Mouse (Mus musculus) midbrain, embryonic 16.5 days (tissue): ENCODE results near the gene Daam1. TPM values are rescaled to one million over a fixed set of nuclear protein-coding genes. Genes with fewer than 3 reads are reported as not detected.

Source experiments
- ATAC-seq: fragments of 200-750 bp; cut with Nextera tagmentation; 2 replicates; pipeline ENCODE4 v1.8.0; 2017; ENCODE audit warnings: moderate TSS enrichment
- H3K27ac ChIP-seq: fragments of 300-500 bp; sonication (generic); 2 replicates; pipeline ENCODE4 v1.5.1; 2014; ENCODE audit warnings: mild to moderate bottlenecking, low read length, mixed read lengths
- H3K27me3 ChIP-seq: fragments of 300-500 bp; sonication (generic); 2 replicates; pipeline ENCODE4 v1.6.1; 2014; ENCODE audit warnings: low read depth, low read length, mixed read lengths; ENCODE audit not compliant: control insufficient read depth, insufficient read depth
- H3K36me3 ChIP-seq: fragments of 300-500 bp; sonication (generic); 2 replicates; pipeline ENCODE4 v1.6.1; 2014; ENCODE audit warnings: mild to moderate bottlenecking, low read length, moderate library complexity, mixed read lengths; ENCODE audit not compliant: control insufficient read depth, insufficient read depth
- H3K4me1 ChIP-seq: fragments of 300-500 bp; sonication (generic); 2 replicates; pipeline ENCODE4 v1.6.1; 2014; ENCODE audit warnings: mild to moderate bottlenecking, low read length, mixed read lengths; ENCODE audit not compliant: control insufficient read depth, insufficient read depth
- H3K4me2 ChIP-seq: fragments of 300-500 bp; sonication (generic); 2 replicates; pipeline ENCODE4 v1.6.1; 2014; ENCODE audit warnings: mild to moderate bottlenecking, low read length, mixed read lengths
- H3K4me3 ChIP-seq: fragments of 300-500 bp; sonication (generic); 2 replicates; pipeline ENCODE4 v1.5.1; 2014; ENCODE audit warnings: low read depth, mild to moderate bottlenecking, low read length, moderate library complexity, mixed read lengths
- H3K9ac ChIP-seq: fragments of 300-500 bp; sonication (generic); 2 replicates; pipeline ENCODE4 v1.6.1; 2014; ENCODE audit warnings: low read depth, low read length, mixed read lengths
- H3K9me3 ChIP-seq: fragments of 300-500 bp; sonication (generic); replicated peaks from 2 replicates; pipeline ENCODE4 v1.6.1; 2014; ENCODE audit warnings: mild to moderate bottlenecking, low read length, mixed read lengths; ENCODE audit not compliant: control insufficient read depth, poor library complexity, severe bottlenecking
- WGBS: fragments of 180-500 bp; shearing (Covaris S2); extraction: QIAGEN DNeasy Blood & Tissue Kit; methylation state at CpG from one replicate; pipeline ENCODE4 v1.1.7; 2014; 5-methylcytosine and 5-hydroxymethylcytosine counted together
- polyA plus RNA-seq: library from polyadenylated mRNA; unstranded; fragments of >200 nt; fragmentation: Nextera tagmentation; extraction: Ambion mirVana; gene quantifications from 2 replicates; pipeline ENCODE4 v1.2.1, GENCODE M21; 2015

Gene Daam1
- polyA plus RNA-seq, 1 experiment from 2014 or later = 33.0 TPM

DNA sequence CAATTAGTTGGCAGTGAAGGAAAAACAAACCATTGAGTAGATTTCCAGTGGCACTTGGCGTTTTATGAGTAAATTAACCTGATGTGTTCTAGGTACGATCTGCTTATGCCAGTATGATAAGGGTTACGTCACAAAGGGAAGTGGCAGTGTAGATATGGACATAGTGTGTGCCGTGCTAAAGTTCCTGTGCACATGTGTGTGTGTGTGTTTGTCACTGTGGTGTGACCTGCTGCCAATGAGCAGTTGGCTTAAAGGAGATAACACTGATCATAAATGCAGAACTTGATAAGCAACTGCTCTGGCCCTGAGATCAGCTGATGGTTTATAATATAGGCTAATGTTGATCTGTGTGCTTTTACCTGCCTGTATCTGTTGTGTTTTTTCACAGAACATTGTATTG is 73.4 kb downstream of the Daam1 start:
- WGBS = 83% methylated on average over 4 of the region's 4 CpGs
- ATAC-seq = no peak
- no peak overlapping the region for H3K4me2 ChIP-seq
- H3K27ac ChIP-seq = no peak overlapping the region
- H3K9ac ChIP-seq = no peak overlapping the region
- no peak overlapping the region for H3K4me3 ChIP-seq
- no peaks in the 10 kb centered on the region for H3K9me3 ChIP-seq
- peaks cover 19% of the 10 kb centered on the region for H3K4me1 ChIP-seq
- H3K27me3 ChIP-seq = no peaks in the 10 kb centered on the region
- peaks cover 2% of the 10 kb centered on the region for H3K36me3 ChIP-seq

DNA sequence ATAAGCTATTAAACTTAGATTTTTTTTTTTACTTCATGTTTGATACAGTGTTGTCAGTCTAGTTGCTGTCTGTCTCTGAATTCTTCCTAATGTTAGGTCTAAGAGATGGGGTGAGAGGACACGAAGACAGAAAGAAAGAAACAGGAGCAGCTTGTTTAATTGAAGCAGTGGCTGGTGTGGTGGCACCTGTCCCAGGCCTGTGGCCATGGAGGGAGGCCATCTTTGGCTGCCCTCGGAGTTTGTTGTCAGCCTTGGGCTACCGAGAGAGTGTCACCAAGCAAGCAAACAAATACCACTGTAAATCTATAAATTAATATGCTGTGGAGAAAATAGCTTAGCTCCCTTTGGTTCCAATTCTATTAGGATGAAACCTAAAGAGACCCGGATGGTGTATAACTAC is 74.0 kb downstream of the Daam1 start:
- no peaks in the 10 kb centered on the region for H3K27me3 ChIP-seq
- no peak overlapping the region for H3K27ac ChIP-seq
- WGBS = 83% methylated on average over 4 of the region's 4 CpGs
- H3K4me3 ChIP-seq = no peak overlapping the region
- no peak overlapping the region for H3K4me2 ChIP-seq
- peaks cover 19% of the 10 kb centered on the region for H3K4me1 ChIP-seq
- no peak for ATAC-seq
- no peak overlapping the region for H3K9ac ChIP-seq
- no peaks in the 10 kb centered on the region for H3K9me3 ChIP-seq
- peaks cover 2% of the 10 kb centered on the region for H3K36me3 ChIP-seq

DNA sequence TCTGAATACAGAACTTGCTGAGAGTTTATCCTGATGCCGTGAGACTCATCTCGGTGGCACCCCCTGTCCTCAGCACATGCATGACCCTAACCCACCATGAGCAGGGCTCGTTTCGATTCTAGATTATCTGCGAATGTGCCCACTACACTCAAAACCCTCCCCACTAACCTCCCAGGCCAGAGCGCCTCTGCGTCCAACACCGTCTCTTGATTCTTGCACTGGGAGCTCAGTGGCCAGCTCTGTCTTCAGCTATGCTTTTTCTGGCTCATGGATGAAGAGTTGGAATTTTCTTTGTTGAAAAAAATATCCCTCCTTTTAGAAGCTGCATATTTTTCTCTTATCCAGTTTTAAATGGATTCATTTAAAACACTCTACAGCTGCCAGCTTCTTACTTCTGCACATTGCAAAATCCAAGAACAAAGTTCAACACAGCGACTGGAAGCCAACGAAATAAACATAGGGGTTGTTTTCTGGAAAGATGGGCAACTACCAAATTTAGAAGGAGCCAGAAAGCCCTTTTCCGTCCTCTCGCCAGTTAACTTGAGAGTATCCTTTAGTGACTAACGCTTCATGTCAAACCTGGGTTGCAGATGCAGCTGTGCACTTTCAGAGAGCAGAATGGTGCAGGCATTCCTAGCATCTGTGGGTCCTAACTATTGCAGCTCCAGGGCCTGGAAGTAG is 74.9 kb downstream of the Daam1 start:
- no peak overlapping the region for H3K4me3 ChIP-seq
- peaks cover 2% of the 10 kb centered on the region for H3K36me3 ChIP-seq
- H3K9ac ChIP-seq = no peak overlapping the region
- no peaks in the 10 kb centered on the region for H3K27me3 ChIP-seq
- peaks cover 27% of the 10 kb centered on the region for H3K4me1 ChIP-seq
- ATAC-seq = no peak; the same call in 1 of the 2 replicates
- no peak overlapping the region for H3K27ac ChIP-seq
- 89% methylated on average over 13 of the region's 13 CpGs for WGBS
- H3K4me2 ChIP-seq = no peak overlapping the region
- H3K9me3 ChIP-seq = no peaks in the 10 kb centered on the region

DNA sequence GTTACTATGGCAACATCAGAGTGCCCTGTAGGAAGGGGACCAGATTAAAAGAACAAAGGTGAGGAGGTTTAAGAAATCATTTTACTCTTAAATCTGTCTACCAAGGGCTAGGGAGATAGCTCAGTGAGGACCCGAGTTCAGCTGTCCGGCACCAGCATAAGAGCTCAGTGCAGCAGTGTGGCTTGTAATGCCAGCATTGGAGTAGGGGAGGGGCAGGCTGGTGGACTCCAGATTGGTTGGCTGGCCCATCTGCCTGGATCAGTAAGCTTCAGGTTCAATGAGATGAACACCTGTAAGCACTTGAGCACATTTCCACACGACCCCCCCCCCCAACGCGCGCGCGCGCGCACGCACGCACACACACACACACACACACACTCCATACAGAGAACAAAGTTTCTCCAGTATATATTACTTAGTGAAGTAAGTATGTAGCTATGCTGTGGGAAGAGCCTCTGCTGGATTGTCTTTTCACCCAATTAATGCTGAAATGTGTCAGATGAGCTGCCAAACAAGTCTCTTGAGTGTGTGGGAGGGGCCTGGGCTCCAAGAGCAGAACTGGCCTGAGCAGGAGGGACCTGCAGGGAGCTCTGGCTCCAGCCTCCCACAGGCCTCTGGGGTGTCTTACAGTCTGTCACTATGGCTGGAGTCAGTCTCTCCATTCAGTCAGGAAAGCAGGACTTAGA is 75.8 kb downstream of the Daam1 start:
- no peaks in the 10 kb centered on the region for H3K9me3 ChIP-seq
- 79% methylated on average over 12 of the region's 12 CpGs for WGBS
- H3K4me3 ChIP-seq = no peak overlapping the region
- H3K27me3 ChIP-seq = no peaks in the 10 kb centered on the region
- H3K9ac ChIP-seq = no peak overlapping the region
- ATAC-seq = peak; percentile 69
- no peak overlapping the region for H3K27ac ChIP-seq
- H3K4me2 ChIP-seq = no peak overlapping the region
- peaks cover 2% of the 10 kb centered on the region for H3K36me3 ChIP-seq
- peaks cover 33% of the 10 kb centered on the region for H3K4me1 ChIP-seq

DNA sequence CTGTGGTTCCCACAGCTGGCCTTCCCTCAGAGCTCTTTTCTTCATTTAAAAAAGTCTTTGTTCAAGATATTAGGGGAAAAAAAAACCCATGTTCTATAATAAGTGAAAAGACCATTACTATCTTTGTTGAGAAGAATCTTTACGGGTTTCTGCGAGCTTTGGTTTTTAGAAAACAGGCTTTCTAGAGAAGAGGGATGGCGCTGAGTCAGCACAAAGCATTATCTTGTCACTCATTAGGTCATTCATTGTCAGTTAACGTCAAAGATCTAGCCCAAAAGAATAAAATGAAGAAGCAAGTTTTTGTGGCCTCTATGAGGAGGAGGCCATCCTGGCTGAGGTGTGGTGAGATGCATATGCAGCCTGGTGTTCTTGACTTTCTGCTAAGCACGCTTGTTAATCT is 78.1 kb downstream of the Daam1 start:
- Histone ChIP-seq H3K27me3 (no peaks in the 10 kb centered on the region), H3K27ac (no peak overlapping the region), H3K9ac (no peak overlapping the region), H3K9me3 (no peaks in the 10 kb centered on the region), H3K4me3 (no peak overlapping the region), H3K4me2 (no peak overlapping the region), H3K36me3 (no peaks in the 10 kb centered on the region), H3K4me1 (peaks cover 39% of the 10 kb centered on the region)
- WGBS = 80% methylated on average over 5 of the region's 5 CpGs
- ATAC-seq = no peak

DNA sequence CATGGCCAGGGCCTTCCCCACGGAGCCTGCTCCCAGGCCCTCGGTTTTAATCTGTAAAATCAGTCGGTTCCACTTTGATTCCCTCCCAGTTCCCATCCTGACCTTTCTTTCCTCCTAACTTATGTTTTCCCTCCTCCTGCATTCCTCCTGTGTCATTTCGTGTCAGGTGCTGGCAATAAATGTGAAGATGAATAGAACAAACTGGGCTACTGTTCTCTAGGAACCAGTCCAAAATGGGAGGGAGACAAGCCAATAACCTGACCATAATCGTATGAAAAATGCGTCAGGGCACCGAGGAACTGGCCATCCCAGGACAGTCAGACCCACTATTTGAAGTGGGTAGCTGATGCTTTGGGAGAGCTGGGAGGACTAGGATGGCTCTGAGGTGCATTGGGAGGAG is 79.4 kb downstream of the Daam1 start:
- no peak for ATAC-seq
- Histone ChIP-seq H3K27ac (no peak overlapping the region), H3K36me3 (no peaks in the 10 kb centered on the region), H3K4me1 (peaks cover 37% of the 10 kb centered on the region), H3K4me3 (no peak overlapping the region), H3K27me3 (no peaks in the 10 kb centered on the region), H3K9ac (no peak overlapping the region), H3K4me2 (no peak overlapping the region), H3K9me3 (no peaks in the 10 kb centered on the region)
- WGBS = 60% methylated on average over 7 of the region's 7 CpGs

DNA sequence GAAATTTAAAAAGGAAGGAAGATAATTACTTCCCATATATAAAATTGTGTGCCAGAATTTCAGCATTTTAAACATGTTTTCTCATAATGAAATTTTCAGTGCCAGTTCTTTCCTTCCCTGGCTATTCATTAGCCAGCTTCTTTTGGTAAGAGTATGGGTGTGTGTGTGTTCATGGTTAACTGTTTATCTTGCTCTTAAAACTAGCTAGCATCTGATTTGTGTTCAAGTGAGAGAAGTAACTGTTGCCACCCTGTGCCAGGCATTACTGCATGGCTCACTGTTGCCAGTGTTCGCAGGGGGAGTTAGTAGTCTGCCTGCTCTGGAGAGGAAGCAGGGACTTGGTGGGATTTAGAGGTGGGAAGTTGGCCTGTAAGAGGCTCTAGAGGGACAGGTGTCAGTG is 81.4 kb downstream of the Daam1 start:
- no peak overlapping the region for H3K4me2 ChIP-seq
- no peak overlapping the region for H3K4me3 ChIP-seq
- 75% methylated on average over 1 of the region's 1 CpGs for WGBS
- H3K27me3 ChIP-seq = no peaks in the 10 kb centered on the region
- H3K4me1 ChIP-seq = peaks cover 21% of the 10 kb centered on the region
- peaks cover 7% of the 10 kb centered on the region for H3K36me3 ChIP-seq
- H3K9ac ChIP-seq = no peak overlapping the region
- H3K27ac ChIP-seq = no peak overlapping the region
- no peaks in the 10 kb centered on the region for H3K9me3 ChIP-seq
- no peak for ATAC-seq

DNA sequence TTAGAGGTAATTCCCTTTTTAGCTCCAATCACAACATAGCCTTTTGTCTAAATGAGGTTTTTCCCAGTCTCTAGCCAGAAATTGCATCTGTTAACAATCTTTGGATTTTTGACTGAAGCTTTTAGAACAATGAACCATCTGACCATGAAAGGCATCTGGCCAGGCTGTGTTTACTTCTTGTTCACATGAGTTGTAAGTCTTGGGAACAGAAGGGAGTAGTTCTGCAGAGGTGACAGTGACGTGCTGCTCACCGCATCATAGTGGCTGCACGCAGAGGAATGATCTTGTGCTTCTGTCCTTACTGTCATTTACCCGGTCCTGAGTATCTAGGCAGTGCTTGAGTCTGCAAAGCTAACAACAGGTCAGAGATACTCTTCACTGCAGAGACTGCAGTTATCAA is 88.3 kb downstream of the Daam1 start:
- no peak overlapping the region for H3K4me3 ChIP-seq
- WGBS = 62% methylated on average over 4 of the region's 4 CpGs
- H3K27ac ChIP-seq = peak overlapping the region; percentile 43
- H3K36me3 ChIP-seq = peaks cover 8% of the 10 kb centered on the region
- no peaks in the 10 kb centered on the region for H3K27me3 ChIP-seq
- H3K9ac ChIP-seq = no peak overlapping the region
- peaks cover 32% of the 10 kb centered on the region for H3K4me1 ChIP-seq
- H3K4me2 ChIP-seq = no peak overlapping the region
- no peak for ATAC-seq
- no peaks in the 10 kb centered on the region for H3K9me3 ChIP-seq

DNA sequence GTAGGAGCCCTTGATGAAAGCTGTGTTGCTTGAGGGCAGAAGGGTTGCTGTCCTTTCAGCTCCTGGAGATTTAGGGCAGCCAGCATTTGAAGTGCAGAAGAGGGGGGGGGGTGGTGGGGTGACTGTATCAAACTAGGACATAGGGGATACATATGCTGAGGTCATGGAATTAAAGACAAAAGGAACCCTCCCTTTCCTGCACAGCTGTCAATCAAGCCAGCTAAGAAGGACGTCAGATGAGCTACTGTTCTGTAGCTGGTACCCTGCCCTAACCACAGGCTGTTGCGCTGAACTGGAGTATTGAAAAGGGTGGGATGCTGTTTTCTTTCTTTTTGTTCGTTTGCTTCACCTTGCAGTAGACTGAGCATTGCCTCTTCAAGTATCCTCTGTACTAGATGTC is 89.1 kb downstream of the Daam1 start:
- no peak for ATAC-seq
- no peak overlapping the region for H3K27ac ChIP-seq

More for the DNA sequence above, 89.1 kb downstream of the Daam1 start:
- Histone ChIP-seq H3K4me1 (peaks cover 32% of the 10 kb centered on the region), H3K36me3 (peaks cover 8% of the 10 kb centered on the region), H3K4me2 (no peak overlapping the region), H3K4me3 (no peak overlapping the region), H3K9me3 (no peaks in the 10 kb centered on the region), H3K9ac (no peak overlapping the region), H3K27me3 (no peaks in the 10 kb centered on the region)
- WGBS = 30% methylated on average over 3 of the region's 3 CpGs
